Mouse (Mus musculus) myocyte (in vitro differentiated cells): ENCODE measurements around the gene Srsf11. TPM values are rescaled to one million over a fixed set of nuclear protein-coding genes. Genes with fewer than 3 reads are reported as not detected.

Source experiments
- H3K27me3 ChIP-seq: one replicate; pipeline ENCODE4 v1.6.1; 2011; ENCODE audit not compliant: control insufficient read depth, insufficient read depth, insufficient read length
- H3K36me3 ChIP-seq: one replicate; pipeline ENCODE4 v1.6.1; 2011; ENCODE audit not compliant: control insufficient read depth, insufficient read depth
- H3K4me2 ChIP-seq: one replicate; pipeline ENCODE4 v1.6.1; 2011; ENCODE audit warnings: low read depth, control low read depth
- H3K4me3 ChIP-seq: one replicate; pipeline ENCODE4 v1.5.1; 2011; ENCODE audit warnings: mild to moderate bottlenecking, control low read depth, moderate library complexity
- H3K79me2 ChIP-seq: one replicate; pipeline ENCODE4 v1.6.1; 2011; ENCODE audit not compliant: control insufficient read depth, insufficient read depth
- H3ac ChIP-seq: one replicate; pipeline ENCODE4 v1.6.1; 2011; ENCODE audit not compliant: control insufficient read depth, insufficient read length
- CEBPB ChIP-seq: IDR thresholded peaks from 2 replicates; pipeline ENCODE4 v1.6.1; 2011; ENCODE audit warnings: mild to moderate bottlenecking, moderate library complexity; ENCODE audit not compliant: poor library complexity, insufficient read depth, severe bottlenecking
- E2F4 ChIP-seq: IDR thresholded peaks from one replicate; pipeline ENCODE4 v1.6.1; 2011; ENCODE audit warnings: mild to moderate bottlenecking, control low read depth, moderate library complexity; ENCODE audit not compliant: insufficient read depth
- MAX ChIP-seq: IDR thresholded peaks from one replicate; pipeline ENCODE4 v1.6.1; 2011; ENCODE audit warnings: low read depth, mild to moderate bottlenecking, control low read depth
- MYOD1 ChIP-seq, 3 experiments: IDR thresholded peaks; one replicate each; pipeline ENCODE4 v1.6.1; 2011; ENCODE audit warnings: control low read depth in 2 of 3, low read depth in 2 of 3, mild to moderate bottlenecking in 2 of 3, moderate library complexity in 1 of 3; ENCODE audit not compliant: insufficient read length in 2 of 3, control insufficient read depth in 1 of 3
- MYOG ChIP-seq, 3 experiments: IDR thresholded peaks; one replicate each; pipeline ENCODE4 v1.6.1; 2011; ENCODE audit warnings: control low read depth in 2 of 3, low read depth in 2 of 3, mild to moderate bottlenecking in 2 of 3; ENCODE audit not compliant: insufficient read length in 2 of 3, control insufficient read depth in 1 of 3, insufficient read depth in 1 of 3
- POLR2A ChIP-seq: IDR thresholded peaks from one replicate; pipeline ENCODE4 v1.6.1; 2011; ENCODE audit warnings: low read depth, mild to moderate bottlenecking, control low read depth, moderate library complexity; ENCODE audit not compliant: insufficient read length
- POLR2AphosphoS2 ChIP-seq: IDR thresholded peaks from one replicate; pipeline ENCODE4 v1.6.1; 2011; ENCODE audit warnings: low read depth, control low read depth; ENCODE audit not compliant: insufficient read length
- REST ChIP-seq: IDR thresholded peaks from one replicate; pipeline ENCODE4 v1.6.1; 2011; ENCODE audit warnings: mild to moderate bottlenecking, control low read depth, moderate library complexity; ENCODE audit not compliant: insufficient read depth, insufficient read length
- SRF ChIP-seq: IDR thresholded peaks from one replicate; pipeline ENCODE4 v1.6.1; 2011; ENCODE audit warnings: low read depth; ENCODE audit not compliant: control insufficient read depth, insufficient read length
- TCF12 ChIP-seq: IDR thresholded peaks from one replicate; pipeline ENCODE4 v1.6.1; 2011; ENCODE audit warnings: mild to moderate bottlenecking, control low read depth; ENCODE audit not compliant: poor library complexity, insufficient read depth, severe bottlenecking
- TCF3 ChIP-seq: IDR thresholded peaks from one replicate; pipeline ENCODE4 v1.6.1; 2011; ENCODE audit warnings: low read depth, control low read depth; ENCODE audit not compliant: insufficient read length
- USF1 ChIP-seq: IDR thresholded peaks from one replicate; pipeline ENCODE4 v1.6.1; 2011; ENCODE audit warnings: low read depth, mild to moderate bottlenecking, control low read depth, moderate library complexity
- polyA plus RNA-seq: library from polyadenylated mRNA; unstranded; fragments of >200 nt; fragmentation: generic; extraction: Trizol; gene quantifications from one replicate; pipeline ENCODE4 v1.2.1, GENCODE M21; 2012; ENCODE audit warnings: missing spikeins

The Srsf11 gene
- polyA plus RNA-seq, 1 experiment: 46.2 TPM

DNA sequence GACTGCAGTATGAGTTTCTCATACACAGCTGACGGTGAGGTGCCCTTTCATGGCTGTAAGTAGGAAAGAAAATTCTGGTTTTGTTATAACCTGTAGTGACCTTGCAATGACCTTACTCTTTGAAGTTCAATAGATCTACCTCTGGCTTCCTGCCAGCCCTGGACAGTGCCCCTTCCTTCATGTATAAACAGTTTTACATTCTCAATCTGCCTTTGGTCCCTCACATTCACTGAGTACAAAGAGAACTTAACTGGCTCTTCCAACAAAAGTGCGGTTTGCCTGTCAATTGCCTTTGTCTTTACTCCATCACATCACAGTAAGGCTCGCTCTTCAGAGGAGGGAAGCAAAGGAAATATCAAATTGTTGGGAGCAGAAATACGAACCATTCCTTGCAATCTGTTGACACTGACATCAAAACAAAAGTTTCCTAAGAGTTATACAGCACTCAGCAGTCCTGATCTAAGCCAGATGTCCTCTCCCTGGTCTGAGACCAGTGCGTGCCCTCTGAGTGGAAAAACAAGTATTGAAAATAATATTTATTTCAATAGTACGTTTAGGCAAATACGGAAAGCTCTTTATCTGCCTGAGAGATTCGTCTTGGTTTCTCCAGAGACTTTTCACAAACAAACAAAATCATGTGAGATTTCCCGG is 32.3 kb upstream of the Srsf11 start:
- TF ChIP-seq MYOG (IDR thresholded peaks at IDR 0.05; ENCODE audit: control insufficient read depth in 1 of 3, insufficient read depth in 1 of 3, insufficient read length in 2 of 3, low read depth in 2 of 3): no peak
- no peak for TF ChIP-seq USF1
- TF ChIP-seq POLR2A: no peak
- no peak for TF ChIP-seq TCF12
- TF ChIP-seq MAX: no peak
- TF ChIP-seq REST: no peak
- TF ChIP-seq MYOD1 (IDR thresholded peaks at IDR 0.05; ENCODE audit: control insufficient read depth in 1 of 3, insufficient read length in 2 of 3, low read depth in 2 of 3): no peak
- TF ChIP-seq E2F4: no peak
- no peak overlapping the region for H3ac ChIP-seq
- H3K4me2 ChIP-seq: no peak overlapping the region
- H3K4me3 ChIP-seq: no peak overlapping the region
- H3K27me3 ChIP-seq: no peaks in the 10 kb centered on the region
- no peaks in the 10 kb centered on the region for H3K79me2 ChIP-seq
- H3K36me3 ChIP-seq: no peaks in the 10 kb centered on the region

DNA sequence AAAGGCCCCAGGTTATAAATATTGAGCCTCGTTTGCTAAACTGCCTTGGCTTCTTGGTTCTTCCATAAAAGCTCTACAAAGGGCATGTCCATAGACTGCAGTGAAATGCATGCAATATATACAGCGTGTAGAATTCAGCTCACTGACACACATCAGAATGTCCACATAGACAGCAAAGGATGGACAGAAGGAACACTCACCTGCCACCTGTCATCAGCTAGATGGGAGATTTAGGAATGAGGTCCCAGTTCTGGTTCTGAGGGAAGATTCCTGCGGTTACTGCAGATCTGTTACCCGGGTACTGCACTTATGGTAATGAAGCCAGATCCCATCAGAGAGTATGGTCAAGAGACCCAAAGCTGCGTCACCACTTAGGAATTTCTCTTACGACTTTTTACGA is 31.5 kb upstream of the Srsf11 start:
- Histone ChIP-seq H3ac (no peak overlapping the region), H3K27me3 (no peaks in the 10 kb centered on the region), H3K79me2 (no peaks in the 10 kb centered on the region), H3K36me3 (peaks cover 3% of the 10 kb centered on the region), H3K4me3 (no peak overlapping the region), H3K4me2 (no peak overlapping the region)
- TF ChIP-seq MYOG (IDR thresholded peaks at IDR 0.05; ENCODE audit: control insufficient read depth in 1 of 3, insufficient read depth in 1 of 3, insufficient read length in 2 of 3, low read depth in 2 of 3): no peak
- TF ChIP-seq MYOD1 (IDR thresholded peaks at IDR 0.05; ENCODE audit: control insufficient read depth in 1 of 3, insufficient read length in 2 of 3, low read depth in 2 of 3): peak in 2 of 3 experiments; percentile 31 to 53

DNA sequence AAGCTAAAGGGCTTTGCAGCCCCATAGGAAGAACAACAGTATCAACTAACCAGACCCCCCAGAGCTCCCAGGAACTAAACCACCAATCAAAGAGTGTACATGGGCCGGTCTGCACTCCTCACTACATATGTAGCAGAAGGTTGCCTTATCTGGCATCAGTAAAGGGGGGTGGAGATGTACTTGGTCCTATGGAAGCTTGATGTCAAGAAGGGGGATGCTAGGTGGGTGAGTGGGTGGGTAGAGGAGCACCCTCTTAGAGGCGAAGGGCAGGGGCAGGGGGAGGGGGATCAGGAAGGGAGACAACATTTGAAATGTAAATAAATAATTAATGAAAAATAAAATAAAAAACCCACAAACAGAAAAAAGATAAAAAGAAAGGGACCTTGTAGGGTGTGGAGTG is 28.8 kb upstream of the Srsf11 start:
- no peaks in the 10 kb centered on the region for H3K27me3 ChIP-seq
- no peak overlapping the region for H3K4me2 ChIP-seq
- TF ChIP-seq REST (no peak), MAX (no peak), TCF3 (no peak), POLR2A (no peak), E2F4 (no peak), TCF12 (no peak), USF1 (no peak), SRF (no peak), CEBPB (no peak), POLR2AphosphoS2 (no peak), MYOD1 (IDR thresholded peaks at IDR 0.05; ENCODE audit: control insufficient read depth in 1 of 3, insufficient read length in 2 of 3, low read depth in 2 of 3) (no peak), MYOG (IDR thresholded peaks at IDR 0.05; ENCODE audit: control insufficient read depth in 1 of 3, insufficient read depth in 1 of 3, insufficient read length in 2 of 3, low read depth in 2 of 3) (no peak)
- H3ac ChIP-seq: no peak overlapping the region
- H3K79me2 ChIP-seq: no peaks in the 10 kb centered on the region
- H3K36me3 ChIP-seq: peaks cover 6% of the 10 kb centered on the region
- H3K4me3 ChIP-seq: no peak overlapping the region

DNA sequence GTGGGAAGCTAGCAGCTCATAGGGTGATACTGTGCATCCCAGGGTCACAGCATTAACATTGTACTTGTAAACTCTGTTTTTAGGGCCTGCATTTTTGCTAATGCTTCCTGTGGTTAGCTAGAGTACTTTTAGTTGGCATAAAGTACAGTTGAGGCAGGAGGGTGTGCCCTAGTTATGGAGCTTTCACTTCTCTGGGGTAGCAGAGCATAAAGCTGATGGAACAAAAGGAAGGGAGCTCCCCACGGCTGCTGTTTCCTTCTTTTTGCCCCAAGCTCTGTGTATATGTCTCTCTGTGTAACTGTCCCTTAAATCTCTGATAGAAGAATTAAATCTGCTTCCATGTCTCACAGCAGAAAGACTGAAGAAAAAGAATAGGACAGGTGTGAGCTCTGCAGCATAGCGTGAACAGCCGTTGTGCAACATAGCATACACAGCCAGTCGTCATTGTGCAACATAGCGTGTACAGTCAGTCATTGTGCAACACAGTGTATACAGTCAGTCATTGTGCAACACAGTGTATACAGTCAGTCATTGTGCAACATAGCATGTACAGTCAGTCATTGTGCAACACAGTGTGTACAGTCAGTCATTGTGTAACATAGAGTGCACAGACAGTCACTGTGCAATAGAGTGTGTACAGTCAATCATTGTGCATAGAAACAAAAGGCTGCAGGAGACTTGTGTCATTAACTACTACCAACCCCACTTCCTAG is 25.5 kb upstream of the Srsf11 start:
- Histone ChIP-seq H3K4me2 (no peak overlapping the region), H3ac (no peak overlapping the region), H3K4me3 (no peak overlapping the region), H3K36me3 (peaks cover 23% of the 10 kb centered on the region), H3K79me2 (no peaks in the 10 kb centered on the region), H3K27me3 (no peaks in the 10 kb centered on the region)
- 0 out of 2 replicates have a peak, but pooled peaks have one; percentile 37 for TF ChIP-seq CEBPB
- TF ChIP-seq REST: no peak

DNA sequence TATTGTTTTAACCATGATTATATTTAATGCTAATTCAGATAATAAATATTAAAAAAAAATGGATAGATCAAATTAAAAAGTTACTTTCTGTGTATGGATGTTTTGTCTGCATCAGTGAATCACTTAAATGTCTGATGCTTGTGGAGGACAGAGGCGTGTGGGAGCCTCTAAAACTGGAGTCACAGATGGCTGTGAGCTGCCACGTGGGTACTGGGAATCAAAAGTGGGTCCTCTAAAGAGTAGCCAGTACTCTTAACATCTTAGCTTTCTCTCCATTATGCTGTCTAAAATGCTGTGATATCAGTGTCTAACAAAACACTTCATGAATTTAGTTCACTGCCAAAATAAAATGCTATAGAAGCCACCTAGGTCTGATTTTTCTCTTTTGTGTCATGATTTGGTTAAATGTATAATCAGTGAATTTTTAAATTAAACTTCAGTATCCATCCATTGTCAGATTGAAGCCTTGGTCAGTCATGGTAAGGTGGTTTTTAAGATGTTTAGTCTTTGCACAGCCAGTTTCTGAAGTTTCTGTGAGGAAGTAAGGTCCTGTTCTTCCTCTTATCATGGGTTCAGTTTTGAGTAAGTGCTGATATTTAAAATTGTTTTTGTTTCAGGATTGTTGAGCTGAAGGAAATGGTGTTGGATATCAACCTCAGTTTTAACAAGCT is 24.3 kb upstream of the Srsf11 start:
- peaks cover 35% of the 10 kb centered on the region for H3K36me3 ChIP-seq
- no peaks in the 10 kb centered on the region for H3K27me3 ChIP-seq
- no peaks in the 10 kb centered on the region for H3K79me2 ChIP-seq
- TF ChIP-seq POLR2AphosphoS2: no peak
- TF ChIP-seq MYOD1 (IDR thresholded peaks at IDR 0.05; ENCODE audit: control insufficient read depth in 1 of 3, insufficient read length in 2 of 3, low read depth in 2 of 3): no peak
- no peak for TF ChIP-seq USF1
- no peak overlapping the region for H3K4me3 ChIP-seq
- no peak overlapping the region for H3ac ChIP-seq
- no peak overlapping the region for H3K4me2 ChIP-seq
